Mouse (Mus musculus): ENCODE measurements around the gene Scarf1.

The Scarf1 gene

DNA sequence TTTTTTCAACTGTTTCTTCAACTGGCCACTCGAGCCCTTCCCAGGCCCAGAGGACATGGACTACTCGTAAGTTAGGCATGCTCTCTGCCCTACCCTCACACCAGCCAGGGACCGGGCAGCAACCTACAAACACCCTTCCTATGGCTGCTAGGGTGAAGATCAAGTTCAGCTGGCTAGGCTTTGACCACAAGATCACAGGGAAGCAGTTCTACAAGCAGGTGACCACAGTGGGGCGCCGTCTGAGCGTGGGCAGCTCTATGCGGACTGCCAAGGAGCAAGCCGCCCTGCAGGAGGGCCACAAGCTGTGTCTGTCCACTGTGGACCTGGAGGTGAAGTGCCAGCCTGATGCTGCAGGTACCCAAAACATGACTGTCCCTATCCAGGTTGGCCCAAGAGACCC lies 49.5 kb downstream of the Scarf1 start:
- in situ Hi-C loops (cut with MboI, MseI): no loop called here

DNA sequence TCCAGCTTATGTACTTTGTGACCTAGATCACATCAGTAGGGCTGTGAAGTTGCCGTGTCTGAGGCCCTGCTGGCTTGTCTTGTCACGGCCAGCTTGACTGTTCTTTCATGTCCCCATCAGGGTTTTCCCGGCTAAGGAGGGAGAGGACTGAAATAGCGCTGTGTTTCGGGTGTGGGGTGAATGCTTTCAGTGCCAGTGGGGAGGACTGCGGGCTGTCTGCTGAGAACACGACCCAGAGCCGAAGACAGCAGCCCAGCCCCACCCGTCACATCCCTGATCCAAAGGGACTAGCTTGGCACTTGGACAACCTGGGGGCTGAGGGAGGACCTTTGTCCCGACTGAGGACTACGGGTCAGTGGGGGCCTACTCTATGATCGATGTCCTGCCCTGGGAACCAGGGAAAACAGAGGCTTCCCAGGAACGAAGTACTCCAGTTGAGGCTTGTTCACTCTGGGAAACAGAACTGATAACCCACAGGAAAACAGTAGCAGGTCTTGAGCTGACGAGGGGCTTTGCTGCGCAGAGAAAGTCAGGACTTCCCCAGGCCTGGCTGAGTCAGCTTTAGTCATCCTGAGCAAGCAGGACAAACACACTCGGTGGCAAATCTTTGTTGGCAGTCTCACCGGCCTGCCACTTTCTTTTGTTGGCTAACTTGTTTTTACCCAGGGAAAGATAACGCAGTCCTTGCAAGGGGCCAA lies 50.7 kb downstream of the Scarf1 start:
- in situ Hi-C loops (cut with MboI, MseI): no loop called here

DNA sequence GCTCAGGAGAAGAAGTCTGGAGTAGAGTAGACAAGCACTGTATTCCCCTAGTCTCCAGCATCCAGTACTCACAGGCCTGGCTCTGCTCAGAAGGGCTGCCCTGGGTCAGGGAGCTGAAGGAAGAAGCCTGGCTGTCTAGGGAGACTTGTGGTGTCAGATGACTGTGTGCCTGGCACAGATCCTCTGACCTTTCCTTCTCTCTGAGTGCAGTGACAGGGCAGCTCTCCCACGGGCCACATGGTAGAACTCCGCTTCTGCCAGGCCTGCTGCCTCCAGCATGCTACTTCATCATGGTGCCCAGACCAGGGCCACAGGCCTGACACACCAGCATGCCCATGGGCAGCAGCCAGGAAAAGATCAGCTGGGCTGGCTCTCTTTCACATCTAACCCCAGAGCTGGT lies 52.5 kb downstream of the Scarf1 start:
- in situ Hi-C loops (cut with MboI, MseI): no loop called here

DNA sequence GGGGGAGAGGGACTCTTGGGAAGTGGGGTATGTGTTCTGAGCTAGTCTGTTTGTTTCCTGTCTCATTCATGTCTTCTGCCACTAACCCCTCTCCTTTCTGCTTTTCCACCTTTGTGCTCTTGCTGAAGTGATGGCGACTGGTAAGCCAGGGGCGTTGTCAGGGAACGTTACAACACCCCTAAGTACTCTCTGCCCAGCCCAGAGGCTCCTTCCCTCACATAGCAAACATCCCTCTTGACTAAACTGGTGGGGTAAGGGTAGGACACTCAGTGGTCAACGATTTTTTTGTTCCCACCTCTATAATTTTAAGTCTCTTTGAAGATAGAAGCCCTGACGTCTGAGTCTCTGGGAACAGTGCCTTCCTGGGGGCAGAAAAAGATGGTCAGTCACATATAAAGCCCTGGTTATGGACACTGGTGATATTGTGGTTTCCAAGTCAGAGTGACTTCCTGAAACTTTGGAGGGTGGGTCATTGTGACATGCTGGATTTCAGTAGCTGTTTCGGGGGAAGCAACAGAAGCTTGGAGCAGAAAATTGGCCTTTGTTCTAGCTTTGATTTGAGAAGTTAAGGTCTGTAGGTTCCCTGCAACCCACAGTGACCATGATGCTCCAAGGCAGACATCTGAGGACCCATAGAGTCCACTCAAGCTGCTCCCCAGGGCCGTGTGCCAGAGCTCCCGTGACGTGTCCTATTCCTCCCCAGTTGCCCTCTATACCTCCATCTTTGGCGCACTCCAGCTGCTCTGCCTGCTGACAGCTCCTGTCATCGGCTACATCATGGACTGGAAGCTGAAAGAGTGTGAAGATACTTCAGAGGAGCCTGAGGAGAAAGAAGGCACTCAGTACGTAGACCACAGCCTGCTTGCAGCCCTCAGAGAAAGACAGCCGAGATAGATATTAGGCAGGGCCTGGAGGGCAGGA lies 53.2 kb downstream of the Scarf1 start:
- in situ Hi-C loops (cut with MboI, MseI): no loop called here

DNA sequence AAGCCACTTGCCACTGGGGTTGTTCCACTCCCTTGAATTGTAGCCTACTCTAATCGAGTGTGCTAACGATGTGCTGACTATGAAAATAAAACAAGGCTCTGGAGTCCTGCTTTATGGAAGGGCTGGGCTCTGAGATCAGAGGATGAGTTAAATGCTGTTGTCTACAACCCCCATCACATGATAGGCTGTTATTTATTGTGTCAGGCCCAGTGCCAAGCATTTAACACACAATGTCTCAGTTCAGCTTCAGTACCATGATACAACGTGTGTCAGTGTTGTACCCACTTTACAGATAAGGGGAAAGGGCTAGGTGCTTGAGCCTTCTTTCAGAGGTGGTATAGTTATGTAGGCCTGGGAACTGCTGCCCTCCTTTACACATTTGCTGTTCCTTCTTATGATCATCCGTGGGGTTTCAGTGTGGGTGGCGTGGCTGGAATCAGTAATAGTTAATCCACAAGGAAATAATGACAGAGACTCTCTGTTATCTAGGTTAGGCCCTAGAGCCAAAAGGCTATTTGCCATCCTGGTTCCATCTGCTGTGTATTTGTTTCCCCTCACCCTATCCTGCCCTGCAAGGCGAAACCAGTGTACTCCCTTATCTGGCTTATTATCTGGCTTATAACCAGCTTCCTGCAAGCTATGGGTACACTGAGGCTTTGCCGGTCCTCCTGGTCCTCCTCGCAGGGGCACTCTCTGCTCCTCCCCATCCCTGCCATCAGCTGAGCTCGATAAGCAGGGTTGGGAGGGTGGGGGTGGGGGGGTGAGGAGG lies 54.2 kb downstream of the Scarf1 start:
- in situ Hi-C loops (cut with MboI, MseI): no loop called here

DNA sequence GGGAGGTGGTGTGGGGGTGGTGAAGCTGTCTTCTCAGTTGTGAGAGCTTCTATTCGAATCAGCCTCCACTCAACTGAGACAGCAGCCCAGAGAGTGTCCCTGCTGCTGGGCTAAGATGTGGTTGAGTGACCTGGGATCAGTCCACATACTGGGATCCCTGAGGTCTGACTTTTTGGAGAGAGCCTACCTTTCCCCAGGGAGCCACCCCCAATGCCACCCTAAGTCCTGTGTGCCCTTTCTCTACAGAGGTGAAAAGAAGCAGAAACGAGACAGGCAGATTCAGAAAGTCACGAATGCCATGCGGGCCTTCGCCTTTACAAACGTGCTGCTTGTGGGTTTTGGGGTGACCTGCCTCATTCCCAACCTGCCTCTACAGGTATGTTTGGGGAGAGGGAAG lies 54.8 kb downstream of the Scarf1 start:
- in situ Hi-C loops (cut with MboI, MseI): no loop called here

DNA sequence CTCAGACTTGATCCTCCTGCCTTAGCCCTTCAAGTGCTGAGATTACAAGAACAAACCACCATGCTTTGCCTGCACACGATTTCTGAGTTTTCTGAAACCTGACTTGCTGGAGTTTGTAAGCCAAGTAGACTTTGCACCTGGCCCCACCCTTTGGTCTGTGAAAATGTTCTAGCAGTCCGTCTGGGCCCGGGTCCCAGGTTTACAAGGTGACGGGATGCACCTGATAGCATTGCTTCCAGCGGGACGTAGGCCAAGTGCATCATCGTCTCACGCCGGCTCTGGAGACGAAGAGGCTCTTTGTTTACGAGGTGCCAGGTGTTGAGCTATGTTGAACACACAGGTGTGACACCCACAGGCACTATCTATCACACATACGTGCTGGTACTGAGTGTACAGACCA lies 55.6 kb downstream of the Scarf1 start:
- in situ Hi-C loops (cut with MboI, MseI): no loop called here

DNA sequence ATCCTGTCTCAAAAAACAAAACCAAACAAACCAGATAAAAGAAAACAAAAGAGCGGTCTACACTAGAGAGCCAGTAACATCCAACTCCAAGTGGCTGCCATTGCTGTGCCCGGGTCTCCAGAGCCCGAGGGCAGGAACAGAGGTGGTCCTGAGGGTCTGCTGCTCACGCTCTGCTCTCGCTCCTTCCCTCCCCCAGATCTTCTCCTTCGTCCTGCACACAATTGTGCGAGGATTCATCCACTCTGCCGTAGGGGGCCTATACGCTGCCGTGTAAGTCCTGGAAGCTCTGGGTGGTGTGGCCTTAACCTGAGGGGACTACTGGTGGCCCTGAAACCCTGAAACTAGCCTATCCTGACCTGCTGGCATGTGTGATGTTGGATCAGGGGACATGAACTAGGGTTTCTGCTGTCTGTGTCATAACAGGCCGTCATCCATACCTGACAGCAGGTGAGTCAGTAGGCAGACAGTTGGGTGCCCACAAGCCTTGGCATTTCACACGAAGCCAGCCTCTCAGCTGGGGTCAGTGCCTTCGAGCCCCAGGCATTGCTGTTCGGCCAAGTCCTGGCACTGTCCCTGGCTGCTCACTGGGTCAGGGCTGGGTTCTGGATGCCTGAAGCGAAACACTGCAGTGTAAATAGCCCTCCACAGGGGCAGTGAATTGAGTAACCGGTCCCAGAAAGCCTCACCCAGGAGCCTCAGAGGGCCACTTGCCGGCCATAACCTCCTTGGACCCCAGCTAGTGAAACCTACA lies 57.2 kb downstream of the Scarf1 start:
- in situ Hi-C loops (cut with MboI, MseI): loop anchor here (5.0 kb wide), 1 partner anchor 38 kb away; the partner anchor contains the start of gene Slc43a2

DNA sequence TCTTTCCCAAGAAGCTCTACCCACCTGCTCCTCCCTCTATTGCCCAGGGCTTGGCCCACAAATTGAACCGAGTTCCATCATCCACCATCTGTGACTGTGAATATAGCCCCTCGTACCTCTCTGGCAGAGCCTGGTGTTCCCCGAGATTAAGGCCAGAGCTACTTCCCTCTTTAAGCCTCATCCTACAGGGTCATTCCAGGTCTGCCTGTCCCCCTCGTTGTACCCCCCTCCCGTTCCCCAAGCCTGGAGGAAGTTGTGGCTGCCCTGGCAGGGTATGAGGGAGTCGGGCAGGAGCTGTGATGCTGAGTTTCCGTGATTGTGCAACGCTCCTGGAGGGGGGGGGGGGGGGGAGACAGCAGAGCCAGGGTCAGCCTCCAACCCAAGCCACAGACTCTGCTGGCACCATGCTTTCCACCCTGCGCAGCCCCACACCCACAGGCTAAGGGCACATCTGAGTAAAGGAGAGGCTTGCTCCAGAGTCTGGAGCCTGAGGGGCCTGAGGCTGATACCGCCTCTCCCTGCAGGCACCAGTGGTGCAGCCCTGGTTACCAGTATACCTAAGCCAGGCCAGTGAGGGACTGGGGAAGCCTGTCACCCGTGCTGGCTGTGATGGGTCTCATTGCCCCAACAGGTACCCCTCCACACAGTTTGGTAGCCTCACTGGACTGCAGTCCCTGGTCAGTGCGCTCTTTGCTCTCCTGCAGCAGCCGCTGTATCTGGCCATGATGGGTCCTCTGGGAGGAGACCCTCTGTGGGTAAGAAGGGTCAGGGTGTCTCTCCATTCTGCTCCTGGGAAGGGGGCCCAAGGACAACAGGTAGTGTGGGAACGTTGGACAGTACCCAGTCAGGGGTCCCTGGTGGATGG lies 58.0 kb downstream of the Scarf1 start:
- in situ Hi-C loops (cut with MboI, MseI): loop anchor here (5.0 kb wide), 1 partner anchor 39 kb away; the partner anchor contains the start of gene Slc43a2

DNA sequence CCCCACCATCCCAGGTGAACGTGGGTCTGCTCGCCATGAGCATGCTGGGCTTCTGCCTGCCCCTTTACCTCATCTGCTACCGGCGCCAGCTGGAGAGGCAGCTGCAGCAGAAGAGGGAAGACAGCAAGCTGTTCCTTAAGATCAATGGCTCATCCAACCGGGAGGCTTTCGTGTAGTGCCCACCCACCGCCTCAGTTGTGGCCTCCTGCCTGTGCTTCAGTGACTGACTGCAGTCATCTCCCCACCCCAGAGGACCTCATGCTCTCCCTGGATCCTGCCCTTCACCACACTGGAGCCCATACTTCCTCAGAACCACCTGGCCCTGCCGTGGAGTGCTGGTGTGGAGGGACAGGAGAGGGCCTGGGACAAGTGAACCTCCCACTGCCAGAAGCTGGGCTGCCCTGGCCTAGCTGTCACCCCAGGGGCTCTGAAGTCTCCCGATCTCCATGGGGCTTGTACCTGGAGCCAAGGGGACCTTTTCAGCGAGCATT lies 59.0 kb downstream of the Scarf1 start:
- in situ Hi-C loops (cut with MboI, MseI): loop anchor here (5.0 kb wide), 1 partner anchor 40 kb away; the partner anchor contains the start of gene Slc43a2

DNA sequence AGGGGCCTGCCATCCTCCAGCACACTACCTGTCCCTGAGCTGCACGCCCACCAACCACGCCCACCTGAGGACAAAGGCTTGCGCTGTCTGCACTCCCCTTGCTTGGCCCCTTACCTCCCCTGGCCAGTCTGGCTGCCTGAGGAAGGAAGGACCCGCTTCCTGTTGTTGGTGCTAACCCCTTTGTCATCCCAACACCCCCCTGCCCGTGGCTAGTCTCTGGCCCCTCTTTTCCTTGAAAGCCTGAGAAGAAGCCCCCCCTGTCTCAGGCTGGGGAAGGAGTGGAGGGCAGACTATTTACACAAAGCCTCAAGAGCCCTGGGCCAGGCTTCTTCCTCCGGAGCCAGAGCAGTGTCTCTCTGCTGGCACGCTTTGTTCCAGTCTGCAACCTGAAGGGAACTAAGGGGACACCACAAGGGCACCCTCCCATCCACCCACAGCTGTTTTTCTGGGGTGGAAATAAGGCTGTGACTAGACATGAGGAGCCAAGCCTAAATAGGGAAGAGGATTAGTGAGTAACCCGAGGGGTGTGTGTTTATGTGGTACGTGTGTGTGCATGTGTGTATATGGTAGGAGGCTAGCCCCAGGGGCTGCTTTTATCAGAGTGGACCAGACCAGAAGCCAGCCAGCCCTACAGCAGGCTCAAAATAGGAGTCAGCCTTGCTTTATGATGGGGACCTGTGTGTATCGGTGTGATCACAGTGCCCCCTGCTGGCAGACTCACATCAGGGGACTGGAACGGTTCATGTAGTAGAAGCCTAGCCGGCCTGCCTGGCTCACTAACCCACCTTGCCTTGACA lies 59.7 kb downstream of the Scarf1 start:
- in situ Hi-C loops (cut with MboI, MseI): loop anchor here (5.0 kb wide), 1 partner anchor 41 kb away; the partner anchor contains the start of gene Slc43a2

DNA sequence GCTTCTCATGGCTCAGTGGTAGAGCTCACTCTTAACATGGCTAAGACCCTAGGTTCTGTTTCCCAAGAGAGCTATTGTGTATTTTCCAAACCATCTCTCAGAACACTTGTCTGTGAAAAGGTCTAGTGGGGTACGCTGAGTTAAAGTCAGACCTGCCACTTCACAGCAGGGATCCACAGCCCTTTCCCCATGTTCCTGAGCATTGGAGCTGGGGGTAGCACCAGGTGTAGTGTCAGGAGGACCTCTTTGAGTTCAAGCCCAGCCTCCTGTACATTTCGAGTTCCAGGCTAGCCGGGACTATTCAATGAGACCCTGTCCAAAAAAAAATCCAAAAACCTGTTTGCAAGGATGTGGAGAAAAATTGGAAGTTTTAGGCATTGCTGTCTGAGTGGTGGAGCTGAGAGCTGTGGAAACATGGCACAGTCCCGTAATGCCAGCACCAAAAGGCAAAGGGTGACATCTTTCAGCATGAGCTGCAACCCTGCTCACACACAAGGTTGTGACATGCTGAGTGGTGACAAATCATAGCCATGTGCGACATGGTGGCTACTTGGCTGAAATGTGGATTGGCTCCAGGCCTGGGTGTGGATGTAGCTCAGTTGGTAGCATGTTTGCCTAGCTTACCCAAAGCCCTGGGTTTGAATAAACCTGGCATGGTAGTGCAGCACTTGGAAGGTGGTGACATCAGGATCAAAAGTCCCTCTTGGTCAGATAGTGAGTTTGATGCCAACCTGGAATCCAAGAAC lies 61.2 kb downstream of the Scarf1 start:
- in situ Hi-C loops (cut with MboI, MseI): loop anchor here (5.0 kb wide), 1 partner anchor 42 kb away; the partner anchor contains the start of gene Slc43a2

DNA sequence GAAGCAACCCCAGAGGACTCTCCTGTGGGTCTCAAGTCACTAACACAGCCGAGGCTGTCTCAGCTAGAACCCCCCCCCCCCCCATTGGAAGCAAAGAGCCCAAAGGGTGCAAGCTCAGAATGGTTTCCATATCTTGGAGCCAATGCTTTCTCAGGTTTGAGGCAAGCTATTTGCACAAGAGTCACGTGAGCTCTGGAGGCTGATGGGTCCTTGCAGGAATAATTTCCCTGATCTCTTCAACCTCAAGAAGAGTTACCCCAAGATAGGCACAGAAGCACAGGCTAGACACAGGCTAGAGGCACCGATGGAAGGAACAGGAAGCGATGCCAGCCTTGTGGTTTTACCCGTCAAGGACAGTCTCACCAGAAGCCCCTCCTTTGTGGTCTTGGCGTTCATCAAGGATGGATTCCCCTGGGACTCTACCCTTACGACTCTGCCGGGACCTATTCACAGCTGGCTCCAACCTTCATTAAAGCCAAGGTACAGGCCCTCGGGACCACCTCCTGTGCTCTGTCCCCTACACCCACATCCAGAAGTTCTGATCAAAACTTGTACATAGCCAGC lies 62.3 kb downstream of the Scarf1 start:
- in situ Hi-C loops (cut with MboI, MseI): no loop called here

All from T-helper 1 cell (primary cell).